Mouse (Mus musculus): ENCODE measurements around the gene Tgfb2. TPM values are rescaled to one million over a fixed set of nuclear protein-coding genes. Genes with fewer than 3 reads are reported as not detected.

Gene Tgfb2
- polyA plus RNA-seq, 1 experiment from 2014 or later = 17.2 TPM

DNA sequence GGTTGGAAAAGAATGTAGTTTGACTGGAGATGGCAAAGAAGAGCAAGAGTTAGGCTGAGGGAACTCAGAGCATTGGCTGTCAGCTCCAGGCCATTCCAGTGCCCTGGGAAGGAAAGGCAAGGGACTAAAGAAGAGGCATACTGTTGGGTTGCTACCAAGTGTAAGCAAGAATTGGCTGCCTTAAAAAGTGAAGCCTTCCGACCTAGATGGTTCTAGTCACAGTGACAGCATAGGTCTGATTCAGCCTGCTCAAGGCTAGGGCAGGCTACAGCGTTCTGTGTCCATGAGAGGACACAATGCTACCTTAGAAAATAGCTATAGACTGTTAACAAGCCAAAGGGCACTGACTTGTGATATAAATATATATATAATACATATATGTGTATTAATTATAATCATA lies 117.6 kb downstream of the Tgfb2 start:
- H3K9ac ChIP-seq (ENCODE audit: low read length) = no peak overlapping the region
- no peaks in the 10 kb centered on the region for H3K27me3 ChIP-seq (ENCODE audit: control insufficient read depth, insufficient read depth, low read length)
- no peak overlapping the region for H3K27ac ChIP-seq (ENCODE audit: low read depth, low read length)
- 77% methylated on average over 2 of the region's 2 CpGs for WGBS
- H3K36me3 ChIP-seq (ENCODE audit: control insufficient read depth, insufficient read depth, low read length) = no peaks in the 10 kb centered on the region
- DNase-seq (ENCODE audit: low spot score) = no peak
- no peak overlapping the region for H3K4me2 ChIP-seq (ENCODE audit: low read depth, low read length, severe bottlenecking)
- H3K4me3 ChIP-seq (ENCODE audit: low read depth, low read length) = no peak overlapping the region
- H3K9me3 ChIP-seq (ENCODE audit: control insufficient read depth, low read length) = no peaks in the 10 kb centered on the region
- H3K4me1 ChIP-seq (replicated peaks; ENCODE audit: control insufficient read depth, insufficient read depth, low read length) = no peaks in the 10 kb centered on the region
- ATAC-seq (replicated peaks; ENCODE audit: low FRiP score) = no peak

DNA sequence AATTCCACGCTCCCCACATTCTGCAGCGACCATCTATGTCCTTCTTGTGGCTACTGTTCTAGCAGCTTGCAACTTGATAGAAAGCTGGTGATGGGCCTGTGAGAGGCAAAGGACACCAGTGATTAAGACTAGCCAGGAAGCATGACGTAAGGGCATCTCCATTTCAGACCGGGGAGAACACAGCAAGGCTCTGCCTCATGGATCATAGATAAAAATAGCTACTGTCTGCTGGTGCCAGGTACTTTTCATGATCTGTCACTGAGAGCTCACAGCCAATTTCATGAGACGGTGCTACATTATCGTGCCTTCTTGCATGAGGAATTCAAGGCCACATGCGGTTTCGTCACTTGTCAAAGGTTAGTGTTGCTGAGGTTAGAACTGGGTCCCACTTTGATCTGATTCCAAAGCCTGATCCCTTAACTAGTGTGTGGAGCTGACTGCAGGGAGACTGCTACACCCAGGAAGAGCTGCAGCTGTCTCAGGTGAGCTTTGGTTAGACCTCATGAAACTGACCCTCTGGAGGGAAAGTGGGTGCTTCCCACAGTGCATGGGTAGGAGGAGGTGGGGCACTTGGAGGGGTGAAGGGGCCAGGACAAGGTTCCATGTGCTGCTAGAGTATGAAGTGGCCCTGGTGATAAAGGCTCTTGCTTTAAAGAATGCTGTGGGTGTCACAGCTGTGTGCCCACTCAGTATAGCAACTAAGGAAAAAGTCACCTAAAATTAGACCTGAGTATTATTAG lies 118.6 kb downstream of the Tgfb2 start:
- Histone ChIP-seq H3K27me3 (ENCODE audit: control insufficient read depth, insufficient read depth, low read length) (no peaks in the 10 kb centered on the region), H3K4me1 (replicated peaks; ENCODE audit: control insufficient read depth, insufficient read depth, low read length) (no peaks in the 10 kb centered on the region), H3K4me2 (ENCODE audit: low read depth, low read length, severe bottlenecking) (no peak overlapping the region), H3K9ac (ENCODE audit: low read length) (no peak overlapping the region), H3K27ac (ENCODE audit: low read depth, low read length) (no peak overlapping the region), H3K4me3 (ENCODE audit: low read depth, low read length) (no peak overlapping the region), H3K9me3 (ENCODE audit: control insufficient read depth, low read length) (no peaks in the 10 kb centered on the region), H3K36me3 (ENCODE audit: control insufficient read depth, insufficient read depth, low read length) (no peaks in the 10 kb centered on the region)
- DNase-seq (ENCODE audit: low spot score) (no peak), ATAC-seq (replicated peaks; ENCODE audit: low FRiP score) (no peak)
- 87% methylated on average over 8 of the region's 8 CpGs for WGBS

DNA sequence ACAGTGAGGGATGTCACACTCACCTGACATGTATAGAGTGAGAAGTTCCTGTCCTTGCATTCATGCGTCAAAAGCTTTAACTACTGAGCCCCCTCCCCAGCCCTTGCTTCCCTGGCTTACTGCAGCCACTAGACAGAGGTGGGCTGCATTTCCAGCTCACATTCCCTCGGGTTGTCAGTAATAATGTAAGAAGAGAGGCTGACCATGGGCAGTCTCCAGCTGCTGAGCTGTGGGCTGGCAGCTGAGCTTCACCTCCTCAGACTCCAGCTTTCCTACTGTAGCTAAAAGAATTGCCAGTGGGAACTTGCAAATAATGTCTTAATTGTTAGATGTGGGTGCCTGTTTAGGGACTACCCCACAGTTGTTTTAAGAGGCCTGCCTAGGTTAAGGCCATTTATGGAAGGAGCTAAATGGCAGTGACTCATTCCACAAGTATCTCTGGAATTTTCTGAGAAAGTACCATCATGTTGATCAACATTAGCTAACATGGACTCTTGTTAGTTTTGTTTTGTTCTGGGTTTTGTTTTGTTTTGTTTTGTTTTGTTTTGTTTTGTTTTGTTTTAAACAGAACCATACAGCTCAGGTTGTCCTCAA lies 120.1 kb downstream of the Tgfb2 start:
- no peak overlapping the region for H3K27ac ChIP-seq (ENCODE audit: low read depth, low read length)
- ATAC-seq (replicated peaks; ENCODE audit: low FRiP score) = no peak
- no peaks in the 10 kb centered on the region for H3K4me1 ChIP-seq (replicated peaks; ENCODE audit: control insufficient read depth, insufficient read depth, low read length)
- no peak overlapping the region for H3K4me2 ChIP-seq (ENCODE audit: low read depth, low read length, severe bottlenecking)
- H3K27me3 ChIP-seq (ENCODE audit: control insufficient read depth, insufficient read depth, low read length) = no peaks in the 10 kb centered on the region
- no peaks in the 10 kb centered on the region for H3K36me3 ChIP-seq (ENCODE audit: control insufficient read depth, insufficient read depth, low read length)
- DNase-seq (ENCODE audit: low spot score) = no peak
- no peaks in the 10 kb centered on the region for H3K9me3 ChIP-seq (ENCODE audit: control insufficient read depth, low read length)
- 63% methylated on average over 2 of the region's 2 CpGs for WGBS
- H3K4me3 ChIP-seq (ENCODE audit: low read depth, low read length) = no peak overlapping the region
- no peak overlapping the region for H3K9ac ChIP-seq (ENCODE audit: low read length)

DNA sequence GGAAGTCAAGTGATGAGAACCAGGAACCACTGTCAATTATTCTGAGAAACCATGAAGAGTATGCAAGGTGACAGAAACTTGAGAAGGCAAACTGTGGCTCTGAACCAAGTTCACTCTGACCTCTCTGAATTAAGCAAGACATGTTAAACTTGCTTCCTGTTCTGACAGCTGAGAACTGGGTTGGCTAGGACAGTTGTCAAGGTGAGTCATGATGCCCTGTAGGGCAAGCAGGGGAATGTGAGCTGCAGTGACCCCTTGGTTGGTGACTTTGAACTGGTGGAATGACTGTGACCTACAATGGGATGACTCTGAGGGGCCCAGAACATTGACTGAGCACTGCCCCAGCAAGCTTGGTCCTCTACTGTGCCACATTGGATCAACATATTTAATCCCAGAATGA lies 121.9 kb downstream of the Tgfb2 start:
- Histone ChIP-seq H3K9ac (ENCODE audit: low read length) (no peak overlapping the region), H3K9me3 (ENCODE audit: control insufficient read depth, low read length) (no peaks in the 10 kb centered on the region), H3K4me3 (ENCODE audit: low read depth, low read length) (no peak overlapping the region), H3K27ac (ENCODE audit: low read depth, low read length) (no peak overlapping the region), H3K36me3 (ENCODE audit: control insufficient read depth, insufficient read depth, low read length) (no peaks in the 10 kb centered on the region), H3K27me3 (ENCODE audit: control insufficient read depth, insufficient read depth, low read length) (no peaks in the 10 kb centered on the region), H3K4me2 (ENCODE audit: low read depth, low read length, severe bottlenecking) (no peak overlapping the region), H3K4me1 (replicated peaks; ENCODE audit: control insufficient read depth, insufficient read depth, low read length) (no peaks in the 10 kb centered on the region)
- no peak for DNase-seq (ENCODE audit: low spot score)
- ATAC-seq (replicated peaks; ENCODE audit: low FRiP score) = no peak

DNA sequence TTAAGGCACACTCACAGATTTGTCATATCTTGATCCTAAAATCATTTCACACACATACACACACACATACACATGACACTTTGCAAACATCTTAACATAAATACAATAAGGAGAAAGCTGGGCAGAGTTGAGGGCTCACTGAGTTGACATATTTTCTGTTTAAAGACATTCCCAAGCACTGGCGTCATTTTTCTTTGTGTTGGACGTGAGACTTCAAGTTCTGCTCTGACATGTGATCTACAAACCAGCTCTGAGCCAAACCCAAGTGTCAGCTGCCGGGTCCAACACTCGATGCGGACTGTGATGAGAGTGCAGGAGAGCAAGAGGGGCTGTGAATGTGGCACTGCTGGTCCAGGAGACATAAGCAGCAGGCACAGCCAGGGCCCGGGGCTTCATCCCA lies 123.7 kb downstream of the Tgfb2 start:
- no peaks in the 10 kb centered on the region for H3K27me3 ChIP-seq (ENCODE audit: control insufficient read depth, insufficient read depth, low read length)
- H3K9me3 ChIP-seq (ENCODE audit: control insufficient read depth, low read length) = no peaks in the 10 kb centered on the region
- H3K4me2 ChIP-seq (ENCODE audit: low read depth, low read length, severe bottlenecking) = no peak overlapping the region
- WGBS = 89% methylated on average over 6 of the region's 6 CpGs
- H3K9ac ChIP-seq (ENCODE audit: low read length) = no peak overlapping the region
- DNase-seq (ENCODE audit: low spot score) (no peak), ATAC-seq (replicated peaks; ENCODE audit: low FRiP score) (no peak)
- no peak overlapping the region for H3K27ac ChIP-seq (ENCODE audit: low read depth, low read length)
- no peaks in the 10 kb centered on the region for H3K36me3 ChIP-seq (ENCODE audit: control insufficient read depth, insufficient read depth, low read length)
- no peaks in the 10 kb centered on the region for H3K4me1 ChIP-seq (replicated peaks; ENCODE audit: control insufficient read depth, insufficient read depth, low read length)
- no peak overlapping the region for H3K4me3 ChIP-seq (ENCODE audit: low read depth, low read length)

DNA sequence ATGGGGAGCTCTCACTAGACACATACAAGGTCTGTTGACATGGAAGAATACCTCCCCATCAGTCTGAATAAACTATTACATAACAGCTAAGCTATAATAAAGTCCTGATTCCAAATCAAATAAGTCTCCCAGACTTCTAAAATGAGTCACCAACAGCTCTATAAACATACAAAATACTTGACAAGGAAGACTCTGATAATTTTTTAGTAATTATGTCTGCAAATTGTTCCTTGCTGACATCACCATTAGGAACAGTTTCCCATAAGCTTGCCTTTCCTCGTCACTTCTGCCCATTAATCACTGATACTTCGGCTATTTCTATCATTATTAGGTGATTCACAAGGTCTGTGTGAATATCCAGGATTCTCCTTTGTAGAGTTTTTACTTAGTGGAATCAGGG lies 124.1 kb downstream of the Tgfb2 start:
- no peak overlapping the region for H3K27ac ChIP-seq (ENCODE audit: low read depth, low read length)
- no peak for ATAC-seq (replicated peaks; ENCODE audit: low FRiP score)
- no peak overlapping the region for H3K4me2 ChIP-seq (ENCODE audit: low read depth, low read length, severe bottlenecking)
- no peak overlapping the region for H3K9ac ChIP-seq (ENCODE audit: low read length)
- DNase-seq (ENCODE audit: low spot score) = no peak
- no peaks in the 10 kb centered on the region for H3K9me3 ChIP-seq (ENCODE audit: control insufficient read depth, low read length)
- WGBS = 92% methylated on average over 2 of the region's 2 CpGs
- no peaks in the 10 kb centered on the region for H3K27me3 ChIP-seq (ENCODE audit: control insufficient read depth, insufficient read depth, low read length)
- H3K4me3 ChIP-seq (ENCODE audit: low read depth, low read length) = no peak overlapping the region
- H3K4me1 ChIP-seq (replicated peaks; ENCODE audit: control insufficient read depth, insufficient read depth, low read length) = no peaks in the 10 kb centered on the region
- no peaks in the 10 kb centered on the region for H3K36me3 ChIP-seq (ENCODE audit: control insufficient read depth, insufficient read depth, low read length)

DNA sequence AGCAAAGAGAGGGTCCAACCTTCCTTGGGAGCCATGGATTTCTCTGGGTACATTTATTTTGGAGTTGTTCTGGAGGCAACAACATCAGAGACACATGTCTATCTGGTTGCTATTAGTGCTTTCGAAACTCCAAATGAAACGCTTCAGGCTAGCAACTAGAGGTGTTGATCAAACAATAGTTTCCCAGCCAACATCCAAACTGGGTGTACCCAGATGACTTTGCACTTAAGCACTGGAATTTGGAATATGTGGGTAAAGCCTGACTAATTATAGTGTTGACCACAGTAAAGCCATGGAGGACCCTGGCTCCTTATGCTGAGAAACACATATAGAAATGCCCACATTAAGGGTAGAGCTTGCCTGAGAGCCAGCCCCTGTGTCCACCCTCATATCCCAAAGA lies 124.7 kb downstream of the Tgfb2 start:
- 83% methylated on average over 2 of the region's 2 CpGs for WGBS
- no peak for DNase-seq (ENCODE audit: low spot score)
- Histone ChIP-seq H3K9me3 (ENCODE audit: control insufficient read depth, low read length) (no peaks in the 10 kb centered on the region), H3K4me3 (ENCODE audit: low read depth, low read length) (no peak overlapping the region), H3K4me2 (ENCODE audit: low read depth, low read length, severe bottlenecking) (no peak overlapping the region), H3K27ac (ENCODE audit: low read depth, low read length) (no peak overlapping the region), H3K9ac (ENCODE audit: low read length) (no peak overlapping the region), H3K36me3 (ENCODE audit: control insufficient read depth, insufficient read depth, low read length) (no peaks in the 10 kb centered on the region), H3K4me1 (replicated peaks; ENCODE audit: control insufficient read depth, insufficient read depth, low read length) (no peaks in the 10 kb centered on the region), H3K27me3 (ENCODE audit: control insufficient read depth, insufficient read depth, low read length) (no peaks in the 10 kb centered on the region)
- ATAC-seq (replicated peaks; ENCODE audit: low FRiP score) = no peak

DNA sequence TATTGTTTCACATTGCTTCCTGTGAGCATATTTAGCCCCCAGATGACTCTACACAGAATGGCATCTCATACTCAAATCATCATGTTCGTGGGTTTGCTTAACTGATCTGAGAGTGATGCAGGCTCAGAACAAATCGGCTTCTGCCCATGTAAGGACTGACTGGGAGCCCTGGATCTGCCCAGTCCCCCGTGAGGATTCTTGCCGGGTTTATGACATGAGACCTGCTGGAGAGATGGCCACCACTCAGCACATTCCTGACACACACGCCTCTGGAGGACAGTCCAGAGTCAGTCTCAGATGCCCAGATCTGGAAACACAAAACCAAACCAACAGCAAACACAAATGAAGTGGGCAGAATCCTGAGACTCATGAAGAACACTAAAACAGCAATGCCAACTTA lies 128.5 kb downstream of the Tgfb2 start:
- Histone ChIP-seq H3K27ac (ENCODE audit: low read depth, low read length) (no peak overlapping the region), H3K36me3 (ENCODE audit: control insufficient read depth, insufficient read depth, low read length) (no peaks in the 10 kb centered on the region), H3K9me3 (ENCODE audit: control insufficient read depth, low read length) (no peaks in the 10 kb centered on the region), H3K27me3 (ENCODE audit: control insufficient read depth, insufficient read depth, low read length) (no peaks in the 10 kb centered on the region), H3K9ac (ENCODE audit: low read length) (no peak overlapping the region), H3K4me1 (replicated peaks; ENCODE audit: control insufficient read depth, insufficient read depth, low read length) (no peaks in the 10 kb centered on the region), H3K4me2 (ENCODE audit: low read depth, low read length, severe bottlenecking) (no peak overlapping the region), H3K4me3 (ENCODE audit: low read depth, low read length) (no peak overlapping the region)
- no peak for DNase-seq (ENCODE audit: low spot score)
- 87% methylated on average over 5 of the region's 5 CpGs for whole genome bisulfite sequencing
- ATAC-seq (replicated peaks; ENCODE audit: low FRiP score) = no peak

DNA sequence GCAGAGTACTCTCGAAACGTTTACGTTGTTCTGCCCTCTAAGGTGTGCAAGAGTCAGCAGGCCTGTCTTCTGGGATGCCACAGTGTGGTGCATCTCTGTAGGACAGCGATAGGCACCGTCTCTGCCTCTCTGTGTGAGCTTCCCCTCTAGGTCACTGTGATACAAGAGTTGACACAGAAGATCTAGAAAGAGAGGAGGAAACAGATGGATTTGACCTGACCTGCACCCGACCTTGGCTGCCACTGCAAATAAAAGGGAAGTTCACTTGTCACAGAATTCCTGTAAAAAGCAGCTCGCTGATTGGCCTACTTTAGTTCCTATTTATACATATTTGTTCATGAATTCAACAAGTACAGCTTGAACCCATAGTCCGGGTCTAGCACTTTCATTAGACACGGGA lies 130.2 kb downstream of the Tgfb2 start:
- no peak overlapping the region for H3K27ac ChIP-seq (ENCODE audit: low read depth, low read length)
- WGBS = 79% methylated on average over 9 of the region's 9 CpGs
- H3K4me2 ChIP-seq (ENCODE audit: low read depth, low read length, severe bottlenecking) = no peak overlapping the region
- no peaks in the 10 kb centered on the region for H3K9me3 ChIP-seq (ENCODE audit: control insufficient read depth, low read length)
- no peak overlapping the region for H3K9ac ChIP-seq (ENCODE audit: low read length)
- no peaks in the 10 kb centered on the region for H3K4me1 ChIP-seq (replicated peaks; ENCODE audit: control insufficient read depth, insufficient read depth, low read length)
- H3K4me3 ChIP-seq (ENCODE audit: low read depth, low read length) = no peak overlapping the region
- DNase-seq (ENCODE audit: low spot score) (no peak), ATAC-seq (replicated peaks; ENCODE audit: low FRiP score) (no peak)
- no peaks in the 10 kb centered on the region for H3K36me3 ChIP-seq (ENCODE audit: control insufficient read depth, insufficient read depth, low read length)
- H3K27me3 ChIP-seq (ENCODE audit: control insufficient read depth, insufficient read depth, low read length) = no peaks in the 10 kb centered on the region

Measured in forebrain, embryonic 11.5 days (tissue).